Mouse (Mus musculus): ENCODE data around the gene Hace1.

GRCm38 (mm10) chr10:45654026-45654425 lies 76.4 kb downstream of the Hace1 start:
- TF ChIP-seq CTCF (IDR thresholded peaks at IDR 0.05; ENCODE audit: insufficient read depth, low read length) (no peak), POLR2A (IDR thresholded peaks at IDR 0.05; ENCODE audit: borderline replicate concordance, extremely low read depth, low read depth, low read length) (no peak)

Measured in lung, adult 2 months (tissue).